Mouse (Mus musculus) intestine, postnatal 0 days (tissue): ENCODE measurements around the gene Fmo9. TPM values are rescaled to one million over a fixed set of nuclear protein-coding genes. Genes with fewer than 3 reads are reported as not detected.

Experiments
- ATAC-seq: fragments of 200-750 bp; cut with Nextera tagmentation; 2 replicates; pipeline ENCODE4 v1.8.0; 2017; ENCODE audit warnings: mild to moderate bottlenecking, moderate TSS enrichment, moderate library complexity
- H3K27ac ChIP-seq: fragments of 300-500 bp; sonication (generic); 2 replicates; pipeline ENCODE4 v1.5.1; 2014; ENCODE audit warnings: mild to moderate bottlenecking, low read depth, low read length, moderate library complexity
- H3K27me3 ChIP-seq: fragments of 300-500 bp; sonication (generic); replicated peaks from 2 replicates; pipeline ENCODE4 v1.6.1; 2014; ENCODE audit warnings: low read length, mixed read lengths; ENCODE audit not compliant: control insufficient read depth, insufficient read depth
- H3K36me3 ChIP-seq: fragments of 300-500 bp; sonication (generic); 2 replicates; pipeline ENCODE4 v1.6.1; 2014; ENCODE audit warnings: mild to moderate bottlenecking, moderate library complexity; ENCODE audit not compliant: control insufficient read depth, insufficient read depth
- H3K4me1 ChIP-seq: fragments of 300-500 bp; sonication (generic); replicated peaks from 2 replicates; pipeline ENCODE4 v1.6.1; 2014; ENCODE audit warnings: antibody characterized with exemption, low read length, mixed read lengths; ENCODE audit not compliant: control insufficient read depth, insufficient read depth
- H3K4me2 ChIP-seq: fragments of 300-500 bp; sonication (generic); replicated peaks from 2 replicates; pipeline ENCODE4 v1.6.1; 2014; ENCODE audit warnings: low read depth, mild to moderate bottlenecking, moderate library complexity
- H3K4me3 ChIP-seq: fragments of 300-500 bp; sonication (generic); 2 replicates; pipeline ENCODE4 v1.5.1; 2014; ENCODE audit warnings: low read depth, low read length
- H3K9ac ChIP-seq: fragments of 300-500 bp; sonication (generic); 2 replicates; pipeline ENCODE4 v1.6.1; 2014; ENCODE audit warnings: mild to moderate bottlenecking, low read depth, low read length
- H3K9me3 ChIP-seq: fragments of 300-500 bp; sonication (generic); 2 replicates; pipeline ENCODE4 v1.6.1; 2016; ENCODE audit warnings: mixed run types; ENCODE audit not compliant: control insufficient read depth
- CTCF ChIP-seq: sonication (generic); IDR thresholded peaks from 2 replicates; pipeline ENCODE4 v1.5.1; 2016; ENCODE audit warnings: low read depth, mild to moderate bottlenecking, control low read depth, antibody characterized with exemption, moderate library complexity
- WGBS: fragments of 180-500 bp; shearing (Covaris S2); extraction: QIAGEN DNeasy Blood & Tissue Kit; methylation state at CpG from one replicate; pipeline ENCODE4 v1.1.7; 2014; 5-methylcytosine and 5-hydroxymethylcytosine counted together
- polyA plus RNA-seq: library from polyadenylated mRNA; unstranded; fragments of >200 nt; fragmentation: Nextera tagmentation; extraction: Ambion mirVana; gene quantifications from 2 replicates; pipeline ENCODE4 v1.2.1, GENCODE M21; 2015

The Fmo9 gene
- not detected in 2 replicates for polyA plus RNA-seq

DNA sequence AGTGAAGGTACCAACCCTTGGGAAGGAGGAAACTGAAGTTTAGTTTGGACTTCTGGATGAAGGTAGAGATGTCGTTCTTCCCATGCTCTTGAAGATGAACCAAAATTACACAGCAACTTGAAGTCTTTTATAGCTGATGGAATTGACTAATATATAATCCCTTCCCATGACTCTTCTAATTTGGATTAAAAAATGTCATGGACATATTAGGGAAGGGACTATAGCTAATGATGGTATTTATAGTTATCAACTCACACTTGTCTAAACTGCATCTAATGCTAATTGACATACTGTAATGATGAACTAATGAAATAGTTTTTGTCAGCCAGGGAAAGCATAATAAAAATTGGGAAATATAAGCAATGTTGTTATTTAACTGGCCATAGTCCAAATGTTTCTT is at the start of gene Fmo9:
Gene Fmo9 (minus strand): TSS at position 101 of the 400 bp plus-strand sequence.
- Histone ChIP-seq H3K4me2 (no peak within 1 kb of the TSS), H3K36me3 (no peaks in the 10 kb centered on the region), H3K9me3 (no peaks in the 10 kb centered on the region), H3K27me3 (no peaks in the 10 kb centered on the region), H3K9ac (no peak within 1 kb of the TSS), H3K4me1 (no peaks in the 10 kb centered on the region), H3K27ac (no peak within 1 kb of the TSS), H3K4me3 (no peak within 1 kb of the TSS)
- 81% methylated on average over 1 of the region's 1 CpGs for whole genome bisulfite sequencing
- ATAC-seq: no peak
- no peak for TF ChIP-seq CTCF

DNA sequence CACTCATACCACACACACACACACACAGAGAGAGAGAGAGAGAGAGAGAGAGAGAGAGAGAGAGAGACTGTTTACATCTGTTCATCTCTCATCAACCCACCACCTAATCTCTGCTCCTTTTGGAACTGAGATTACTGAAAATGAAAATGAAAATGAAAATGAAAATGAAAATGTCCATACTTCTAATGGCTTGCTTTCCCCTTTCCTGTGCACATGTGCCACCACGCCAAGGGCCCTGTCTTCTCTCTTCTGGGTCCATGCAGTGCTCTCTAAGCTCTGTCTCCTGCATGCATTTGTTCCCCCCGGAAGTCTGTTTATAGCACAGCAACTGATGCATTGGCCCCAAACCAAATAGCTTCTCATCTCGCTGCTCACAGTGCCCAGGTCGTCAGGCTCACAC is 49.2 kb upstream of the Fmo9 start:
- no peaks in the 10 kb centered on the region for H3K36me3 ChIP-seq
- H3K9ac ChIP-seq: no peak overlapping the region
- H3K4me1 ChIP-seq: no peaks in the 10 kb centered on the region
- H3K27me3 ChIP-seq: no peaks in the 10 kb centered on the region
- no peak for TF ChIP-seq CTCF
- no peak overlapping the region for H3K4me3 ChIP-seq
- WGBS: 59% methylated on average over 4 of the region's 4 CpGs
- ATAC-seq: no peak
- H3K4me2 ChIP-seq: no peak overlapping the region
- no peaks in the 10 kb centered on the region for H3K9me3 ChIP-seq
- H3K27ac ChIP-seq: no peak overlapping the region

DNA sequence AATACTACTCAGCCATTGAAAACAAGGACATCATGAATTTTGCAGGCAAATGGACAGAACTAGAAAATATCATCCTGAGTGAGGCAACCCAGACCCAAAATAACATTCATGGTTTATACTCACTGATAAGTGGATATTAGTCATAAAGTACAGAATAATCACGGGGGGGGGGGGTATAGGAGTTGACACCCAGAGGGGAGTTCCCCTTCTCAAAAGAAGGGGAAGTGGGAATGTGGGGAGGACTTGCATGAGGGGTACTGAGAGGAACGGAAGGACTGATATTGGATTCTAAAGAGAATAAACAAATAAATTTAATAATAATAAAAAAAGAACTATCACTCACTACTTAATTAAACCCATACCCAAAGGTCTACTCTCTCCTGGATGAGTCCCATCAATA is 48.6 kb upstream of the Fmo9 start:
- Histone ChIP-seq H3K9me3 (no peaks in the 10 kb centered on the region), H3K4me2 (no peak overlapping the region), H3K27ac (no peak overlapping the region), H3K4me3 (no peak overlapping the region), H3K4me1 (no peaks in the 10 kb centered on the region), H3K27me3 (no peaks in the 10 kb centered on the region), H3K9ac (no peak overlapping the region), H3K36me3 (no peaks in the 10 kb centered on the region)
- TF ChIP-seq CTCF: no peak
- 60% methylated on average over 2 of the region's 2 CpGs for WGBS
- ATAC-seq: no peak

DNA sequence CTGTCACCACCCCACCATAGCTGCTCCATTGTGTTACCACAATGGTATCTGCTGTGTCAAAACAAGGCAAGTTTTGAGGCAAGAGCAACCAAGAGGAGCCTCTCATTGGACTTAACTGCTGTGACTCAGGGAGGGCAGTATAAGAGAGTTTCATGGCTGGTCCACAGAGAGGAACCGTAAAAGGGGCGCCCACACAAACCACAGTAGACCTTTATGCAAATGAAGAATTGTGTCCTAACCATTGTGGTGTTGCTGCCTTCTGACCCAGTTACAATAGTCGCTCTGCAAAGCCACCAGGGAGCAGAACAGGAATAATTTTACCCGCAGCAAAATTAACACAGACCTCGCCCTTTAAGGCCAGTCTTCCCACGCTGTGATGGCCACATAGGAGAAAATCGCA is 29.2 kb upstream of the Fmo9 start:
- no peaks in the 10 kb centered on the region for H3K27me3 ChIP-seq
- no peaks in the 10 kb centered on the region for H3K36me3 ChIP-seq
- ATAC-seq: no peak
- TF ChIP-seq CTCF: no peak
- WGBS: 90% methylated on average over 7 of the region's 7 CpGs
- no peaks in the 10 kb centered on the region for H3K4me1 ChIP-seq
- no peak overlapping the region for H3K9ac ChIP-seq
- H3K27ac ChIP-seq: no peak overlapping the region
- H3K9me3 ChIP-seq: no peaks in the 10 kb centered on the region
- no peak overlapping the region for H3K4me2 ChIP-seq
- no peak overlapping the region for H3K4me3 ChIP-seq

DNA sequence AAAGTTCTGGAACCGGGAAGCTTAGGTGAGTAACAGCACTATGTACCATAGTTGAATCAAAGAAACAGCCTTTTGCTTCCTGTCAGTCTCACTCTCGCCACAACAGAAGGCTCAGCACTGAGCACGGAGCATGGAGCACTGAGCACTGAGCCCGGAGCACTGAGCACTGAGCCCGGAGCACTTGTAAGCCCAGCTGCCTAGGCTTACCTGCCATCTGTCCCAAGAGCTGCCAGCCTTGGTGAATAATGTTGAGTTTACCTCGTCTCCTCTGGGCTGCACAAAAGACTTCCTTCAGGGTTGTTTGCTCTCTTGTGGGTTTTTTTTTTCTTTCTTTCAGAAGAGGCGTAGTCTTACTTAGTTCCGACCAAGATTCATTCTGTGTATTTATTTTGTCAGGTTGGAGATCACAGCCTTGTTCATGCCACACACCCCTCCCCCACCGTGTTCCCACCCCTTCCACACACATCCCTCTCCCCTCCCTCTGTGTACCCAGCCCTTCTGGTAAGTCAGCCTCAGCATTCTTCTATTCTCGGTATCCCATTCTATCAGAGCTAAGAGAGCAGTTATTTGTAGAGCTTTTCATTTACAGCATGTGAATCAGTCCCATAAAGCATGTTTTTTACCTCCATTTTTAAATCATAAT is 20.7 kb upstream of the Fmo9 start:
- 54% methylated on average over 10 of the region's 10 CpGs for WGBS
- no peak for ATAC-seq
- Histone ChIP-seq H3K9ac (no peak overlapping the region), H3K4me1 (no peaks in the 10 kb centered on the region), H3K27me3 (no peaks in the 10 kb centered on the region), H3K9me3 (no peaks in the 10 kb centered on the region), H3K4me2 (no peak overlapping the region), H3K36me3 (no peaks in the 10 kb centered on the region), H3K4me3 (no peak overlapping the region), H3K27ac (no peak overlapping the region)
- no peak for TF ChIP-seq CTCF

DNA sequence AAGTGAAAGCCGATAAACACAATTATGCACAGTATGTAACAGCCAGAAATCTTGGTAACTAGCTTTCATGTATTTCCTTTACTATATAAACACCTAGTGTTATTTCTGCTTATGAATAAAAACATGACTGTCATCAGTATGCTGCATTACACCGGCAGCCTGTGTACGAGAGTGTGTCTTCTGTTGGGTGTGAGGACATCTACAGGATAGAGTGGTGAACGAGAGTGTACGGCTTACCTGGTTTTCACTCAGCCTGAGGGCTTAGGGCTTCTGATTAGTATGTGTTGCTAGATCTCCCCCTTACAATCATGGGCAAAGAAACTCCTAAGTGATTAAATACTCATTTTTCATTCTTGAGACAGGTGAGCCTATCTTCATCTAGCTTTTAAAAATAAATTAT is 12.4 kb downstream of the Fmo9 start:
- H3K4me3 ChIP-seq: no peak overlapping the region
- WGBS: 82% methylated on average over 5 of the region's 5 CpGs

GRCm38 (mm10) chr1:166660800-166661199 is 20.8 kb downstream of the Fmo9 start:
- Histone ChIP-seq H3K4me3 (no peak overlapping the region), H3K36me3 (no peaks in the 10 kb centered on the region)
- no peak for TF ChIP-seq CTCF

More for the DNA sequence above, 12.4 kb downstream of the Fmo9 start:
- no peak for ATAC-seq
- Histone ChIP-seq H3K4me2 (no peak overlapping the region), H3K27me3 (no peaks in the 10 kb centered on the region), H3K9ac (no peak overlapping the region), H3K36me3 (no peaks in the 10 kb centered on the region), H3K27ac (no peak overlapping the region), H3K4me1 (no peaks in the 10 kb centered on the region), H3K9me3 (no peaks in the 10 kb centered on the region)
- TF ChIP-seq CTCF: no peak

More at GRCm38 (mm10) chr1:166660800-166661199, 20.8 kb downstream of the Fmo9 start:
- no peak overlapping the region for H3K4me2 ChIP-seq
- H3K9ac ChIP-seq: no peak overlapping the region
- no peak overlapping the region for H3K27ac ChIP-seq
- no peaks in the 10 kb centered on the region for H3K27me3 ChIP-seq
- no peaks in the 10 kb centered on the region for H3K9me3 ChIP-seq
- ATAC-seq: no peak
- no peaks in the 10 kb centered on the region for H3K4me1 ChIP-seq
- WGBS: 85% methylated on average over 8 of the region's 8 CpGs
